Mouse (Mus musculus) cortical plate, adult 2 months (tissue): ENCODE results near the gene Tmem104. TPM values are rescaled to one million over a fixed set of nuclear protein-coding genes. Genes with fewer than 3 reads are reported as not detected.

Source experiments
- H3K27ac ChIP-seq: fragments of 200-500 bp; 2 replicates; pipeline ENCODE4 v1.5.1; 2012; ENCODE audit warnings: low read length, control low read depth, inconsistent platforms; ENCODE audit not compliant: insufficient read depth
- H3K4me1 ChIP-seq: fragments of 200-500 bp; 2 replicates; pipeline ENCODE4 v1.6.1; 2011; ENCODE audit warnings: low read length; ENCODE audit not compliant: control insufficient read depth, insufficient read depth
- H3K4me3 ChIP-seq: fragments of 200-500 bp; 2 replicates; pipeline ENCODE4 v1.5.1; 2011; ENCODE audit warnings: mild to moderate bottlenecking, low read length, control low read depth; ENCODE audit not compliant: insufficient read depth
- CTCF ChIP-seq: fragments of 200-500 bp; IDR thresholded peaks from 2 replicates; pipeline ENCODE4 v1.5.1; 2011; ENCODE audit warnings: mild to moderate bottlenecking, control low read depth, low read length; ENCODE audit not compliant: insufficient read depth; ENCODE audit errors: extremely low read depth
- POLR2A ChIP-seq: fragments of 200-500 bp; IDR thresholded peaks from 2 replicates; pipeline ENCODE4 v1.6.1; 2011; ENCODE audit warnings: mild to moderate bottlenecking, low read length, control low read depth; ENCODE audit not compliant: insufficient read depth; ENCODE audit errors: extremely low read depth
- polyA plus RNA-seq: library from polyadenylated mRNA; depleted of rRNA; stranded (reverse); fragments of >200 nt; gene quantifications from 2 replicates; pipeline ENCODE4 v1.2.3, GENCODE M21; 2012

Tmem104 gene
- polyA plus RNA-seq, 1 experiment, result 10.3 TPM

DNA sequence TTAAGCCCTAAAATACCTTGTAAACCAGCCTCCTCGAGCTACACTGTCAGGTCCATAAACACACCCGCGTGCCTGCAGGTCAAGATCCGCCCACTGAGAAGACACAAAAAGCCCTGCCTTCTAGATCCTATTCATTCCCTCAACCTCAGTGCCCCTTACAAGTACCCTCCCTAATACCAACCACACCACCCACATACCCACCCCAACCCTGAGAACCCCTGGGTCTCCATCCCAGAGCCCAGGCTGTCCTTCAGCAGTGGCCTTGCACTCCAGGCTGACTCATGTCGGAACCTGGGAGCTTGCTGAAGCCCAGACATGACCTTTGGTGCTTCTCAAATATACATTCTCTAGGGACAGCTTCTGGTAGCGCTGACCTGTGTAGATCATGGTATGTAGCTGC lies 87.5 kb downstream of the Tmem104 start:
- peaks cover 3% of the 10 kb centered on the region; the same call in 1 of the 2 replicates for H3K4me1 ChIP-seq
- H3K4me3 ChIP-seq, result no peak overlapping the region
- H3K27ac ChIP-seq, result no peak overlapping the region
- TF ChIP-seq POLR2A, result no peak
- TF ChIP-seq CTCF, result no peak

DNA sequence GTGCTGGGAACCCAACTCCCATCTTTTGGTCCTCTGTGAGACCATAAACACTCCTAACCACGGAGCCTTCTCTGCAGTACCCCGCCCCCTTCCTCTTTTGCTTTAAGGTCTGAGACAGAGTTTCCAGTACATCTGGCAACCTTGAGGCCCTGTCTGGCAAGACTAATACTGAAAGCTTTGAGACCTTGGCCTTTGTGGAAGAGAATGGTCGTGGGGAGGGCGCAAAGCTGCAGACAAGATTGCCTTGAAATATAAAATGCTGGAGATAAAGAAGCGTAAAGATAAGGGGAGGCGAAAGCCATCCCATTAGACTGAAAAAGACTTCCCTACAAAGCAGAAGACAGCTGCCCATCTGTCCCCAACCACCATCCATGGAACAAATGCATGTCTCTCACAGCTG lies 88.2 kb downstream of the Tmem104 start:
- Histone ChIP-seq H3K27ac (no peak overlapping the region), H3K4me1 (peaks cover 3% of the 10 kb centered on the region; the same call in 1 of the 2 replicates), H3K4me3 (no peak overlapping the region)
- TF ChIP-seq POLR2A (no peak), CTCF (no peak)

DNA sequence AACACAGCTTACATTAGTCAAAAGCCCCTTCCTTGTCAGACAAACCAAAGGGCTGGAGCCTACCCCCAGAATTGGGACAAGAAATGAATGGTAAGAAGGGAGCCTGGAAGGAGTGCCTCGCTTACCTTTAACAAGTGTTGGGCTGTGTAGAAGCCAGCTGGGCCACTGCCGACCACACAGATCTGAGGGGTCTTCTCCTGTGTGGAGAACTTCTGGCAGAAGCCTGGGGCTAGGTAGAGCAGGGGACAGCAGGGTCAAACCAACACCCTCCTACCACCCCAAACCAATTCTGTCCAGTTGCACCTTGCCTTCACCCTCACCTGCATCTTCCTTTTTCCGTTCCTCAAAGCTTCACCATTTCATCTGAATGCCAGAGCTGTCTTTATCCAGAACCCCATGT lies 88.7 kb downstream of the Tmem104 start:
- Histone ChIP-seq H3K4me3 (peak overlapping the region; percentile 47), H3K27ac (no peak overlapping the region), H3K4me1 (peaks cover 3% of the 10 kb centered on the region; the same call in 1 of the 2 replicates)
- no peak for TF ChIP-seq CTCF
- no peak for TF ChIP-seq POLR2A

DNA sequence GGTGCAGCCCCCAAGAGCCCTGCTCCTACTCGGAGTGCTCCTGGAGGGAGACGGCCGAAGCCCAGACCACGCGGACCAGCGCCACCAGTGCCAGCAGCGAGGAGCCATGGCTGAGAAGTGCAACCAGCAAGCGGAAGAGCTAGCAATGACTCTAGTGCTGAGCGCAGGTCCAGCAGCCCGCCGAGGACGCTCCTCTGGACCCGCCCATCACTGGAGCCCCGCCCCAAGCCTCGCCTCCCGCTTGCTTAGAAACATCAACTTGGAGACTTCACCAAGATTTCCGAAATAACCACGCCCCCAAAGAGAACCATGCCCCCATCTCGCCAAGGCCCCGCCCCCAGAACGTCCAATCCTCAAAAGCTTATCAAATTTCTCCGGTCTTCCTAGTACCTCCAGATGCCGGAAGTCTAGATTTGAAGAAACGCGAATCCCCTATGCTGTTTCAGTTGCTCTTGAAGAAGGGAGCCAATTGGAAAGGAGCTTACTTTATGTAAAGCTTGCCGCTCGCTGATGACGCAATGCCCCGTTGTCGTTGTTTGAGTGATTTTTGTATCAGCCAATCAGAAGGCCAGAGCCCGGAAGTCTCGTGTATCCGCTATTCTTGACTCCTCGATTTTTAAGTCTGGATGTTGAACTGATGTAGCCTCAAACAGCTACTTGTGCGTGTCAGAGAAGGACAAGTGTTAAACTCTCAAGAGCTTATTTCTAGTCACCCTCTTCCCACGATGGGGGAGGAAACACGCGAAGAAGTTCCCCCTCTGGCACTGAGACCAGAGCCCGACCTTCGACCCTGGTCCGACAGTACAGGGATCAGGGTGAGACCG lies 89.7 kb downstream of the Tmem104 start, which contains the start of gene Fdxr:
Gene Fdxr, minus strand, starts transcription at position 271 of the 824 bp plus-strand sequence.
- Histone ChIP-seq H3K4me3 (peak within 1 kb of the TSS; percentile 47), H3K4me1 (peaks cover 3% of the 10 kb centered on the region; the same call in 1 of the 2 replicates), H3K27ac (peak within 1 kb of the TSS; percentile 19; the same call in 1 of the 2 replicates)
- TF ChIP-seq CTCF, result no peak
- TF ChIP-seq POLR2A, result peak; percentile 99

DNA sequence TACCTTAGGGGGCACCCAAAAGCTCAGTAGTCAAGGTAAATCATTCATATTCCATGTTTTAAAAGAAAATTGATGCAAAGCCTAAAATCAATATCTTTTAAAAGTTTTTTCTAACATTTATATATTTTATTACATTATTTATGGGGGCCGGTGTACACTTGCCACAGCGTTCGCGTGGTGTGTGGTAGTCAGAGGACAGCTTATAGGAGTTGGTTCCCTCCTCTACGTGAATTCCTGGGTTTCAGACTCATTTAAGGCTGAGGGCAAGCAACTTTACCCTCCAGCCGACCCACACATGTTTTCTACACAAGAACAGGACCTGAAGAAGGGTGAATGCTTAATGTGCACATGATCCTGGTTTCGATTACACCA lies 90.3 kb downstream of the Tmem104 start:
- H3K27ac ChIP-seq, result 0 out of 2 replicates have a peak overlapping the region, but pooled peaks have one; percentile 4
- TF ChIP-seq CTCF (no peak), POLR2A (no peak)
- H3K4me3 ChIP-seq, result peak overlapping the region; percentile 47
- H3K4me1 ChIP-seq, result peaks cover 3% of the 10 kb centered on the region; the same call in 1 of the 2 replicates

DNA sequence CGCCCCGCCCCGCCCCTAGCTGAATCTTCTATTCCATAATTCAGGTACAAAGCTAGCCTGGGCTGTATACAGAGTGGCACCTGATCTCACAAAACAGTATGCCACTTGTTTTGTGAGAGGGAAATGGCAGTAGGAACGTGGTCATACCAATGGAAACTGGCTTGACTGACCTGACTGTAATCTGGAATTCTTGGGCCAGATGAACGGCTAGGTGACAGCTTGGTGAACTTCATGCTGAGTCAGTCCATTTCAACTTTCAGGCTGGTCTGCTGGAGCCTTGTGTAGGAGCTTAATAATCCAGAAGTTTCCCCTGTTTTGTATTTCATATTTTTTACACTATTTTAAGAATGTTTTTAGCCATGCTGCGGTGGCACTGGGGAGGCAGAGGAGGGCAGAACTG lies 90.9 kb downstream of the Tmem104 start:
- no peak overlapping the region for H3K4me3 ChIP-seq
- no peak for TF ChIP-seq CTCF
- TF ChIP-seq POLR2A, result no peak
- H3K27ac ChIP-seq, result no peak overlapping the region
- peaks cover 3% of the 10 kb centered on the region; the same call in 1 of the 2 replicates for H3K4me1 ChIP-seq

DNA sequence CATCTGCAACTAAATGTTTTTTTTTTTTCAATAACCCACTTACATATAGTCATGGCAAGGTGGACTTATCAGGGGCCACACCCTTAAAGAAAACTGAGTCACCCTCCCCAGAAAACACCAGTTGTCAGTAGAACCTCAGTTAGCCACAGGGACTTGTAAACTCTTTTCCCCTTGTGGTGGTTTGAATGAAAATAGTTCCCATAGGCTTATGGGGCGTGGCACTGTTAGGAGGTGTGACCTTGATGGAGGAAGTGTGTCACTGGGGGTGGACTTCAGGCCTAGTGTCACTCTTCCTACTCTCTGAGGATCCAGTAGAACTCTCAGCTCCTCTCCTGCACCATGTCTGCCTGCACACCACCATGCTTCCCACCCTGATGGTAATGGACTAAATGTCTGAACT lies 92.4 kb downstream of the Tmem104 start:
- peaks cover 3% of the 10 kb centered on the region; the same call in 1 of the 2 replicates for H3K4me1 ChIP-seq
- H3K4me3 ChIP-seq, result no peak overlapping the region
- H3K27ac ChIP-seq, result no peak overlapping the region
- TF ChIP-seq POLR2A, result no peak
- no peak for TF ChIP-seq CTCF

DNA sequence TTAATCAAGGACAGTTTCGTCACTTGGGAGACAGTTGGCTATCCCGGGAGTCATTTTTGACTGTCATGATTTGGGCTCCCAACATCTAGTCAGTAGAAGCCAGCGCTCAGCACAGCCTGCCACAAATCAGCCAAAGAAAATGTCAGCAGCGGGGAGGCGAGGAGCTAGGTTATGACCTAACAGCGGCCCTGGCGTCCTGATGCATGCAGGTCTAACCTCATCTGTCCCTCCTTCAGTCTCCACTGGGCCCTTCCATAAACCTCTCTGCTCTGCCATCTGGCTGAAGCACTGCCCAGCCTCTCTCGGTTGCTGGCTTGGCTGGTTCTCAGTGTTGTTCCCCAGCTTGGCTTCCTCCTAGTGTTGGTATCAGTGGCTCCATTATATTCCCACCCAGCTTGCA lies 95.0 kb downstream of the Tmem104 start:
- Histone ChIP-seq H3K4me1 (0 out of 2 replicates have a peak, but pooled peaks cover 3% of the 10 kb centered on the region), H3K27ac (peak overlapping the region; percentile 85), H3K4me3 (no peak overlapping the region)
- TF ChIP-seq POLR2A, result 0 out of 2 replicates have a peak, but pooled peaks have one; percentile 28
- TF ChIP-seq CTCF, result no peak

DNA sequence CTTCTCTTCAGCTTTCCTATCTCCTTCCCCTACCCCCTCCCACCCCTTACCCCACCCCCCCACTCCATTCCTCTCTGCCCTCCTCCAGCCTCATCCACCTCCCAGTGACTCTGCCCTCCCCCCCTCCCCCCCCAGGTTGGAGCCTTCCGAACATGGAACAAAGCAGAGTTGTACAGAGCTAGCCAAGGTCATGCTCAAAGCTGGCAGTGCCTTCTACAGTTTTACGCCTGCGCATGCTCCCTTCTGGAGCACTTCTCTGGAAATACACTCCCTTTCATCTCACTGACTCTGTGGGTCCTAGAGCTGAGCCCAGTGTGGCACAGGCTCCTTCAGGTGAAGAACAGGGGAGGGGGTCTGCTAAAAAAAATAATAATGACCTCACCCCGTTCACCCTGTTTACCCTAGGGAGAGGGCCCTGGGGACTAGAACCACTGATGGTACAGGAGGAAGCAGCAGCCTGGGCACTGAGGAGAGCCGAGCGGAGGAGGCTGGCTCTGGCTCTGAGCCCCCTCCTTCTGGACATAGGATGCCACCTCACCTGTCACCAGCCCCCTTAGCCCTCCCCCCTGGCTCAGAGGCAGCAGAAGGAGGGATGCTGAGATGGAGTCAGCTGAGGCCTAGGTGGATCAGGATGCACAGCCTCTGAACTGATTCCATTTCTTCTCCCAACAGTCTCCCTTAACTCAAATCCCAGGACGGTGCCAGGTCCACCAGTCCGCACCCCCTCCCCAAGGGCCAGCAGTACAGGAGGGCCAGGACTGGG lies 95.6 kb downstream of the Tmem104 start:
- Histone ChIP-seq H3K4me3 (no peak overlapping the region), H3K27ac (peak overlapping the region; percentile 72), H3K4me1 (0 out of 2 replicates have a peak, but pooled peaks cover 3% of the 10 kb centered on the region)
- TF ChIP-seq POLR2A, result no peak
- no peak for TF ChIP-seq CTCF

DNA sequence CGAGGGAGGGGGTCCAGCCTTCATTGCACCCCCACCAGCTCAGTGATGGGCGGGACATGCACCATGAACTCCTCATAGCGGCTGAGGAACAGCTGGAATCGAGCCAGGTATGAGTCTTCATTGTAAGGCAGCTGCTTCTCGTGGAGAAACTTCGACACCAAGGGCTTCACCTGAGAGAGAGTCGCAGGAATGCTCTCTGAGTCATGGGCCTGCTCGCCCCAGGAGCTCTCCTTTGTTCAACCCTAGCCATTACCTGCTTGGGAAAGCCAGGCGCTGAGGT lies 96.1 kb downstream of the Tmem104 start:
- TF ChIP-seq CTCF (no peak), POLR2A (no peak)
- peak overlapping the region; percentile 72 for H3K27ac ChIP-seq
- H3K4me1 ChIP-seq, result 0 out of 2 replicates have a peak, but pooled peaks cover 3% of the 10 kb centered on the region
- H3K4me3 ChIP-seq, result no peak overlapping the region
